Mouse (Mus musculus) midbrain, embryonic 14.5 days (tissue): Measurements from ENCODE around the gene Rheb. TPM values are rescaled to one million over a fixed set of nuclear protein-coding genes. Genes with fewer than 3 reads are reported as not detected.
"Not testable (repeated sequence)": the region's sequence is repeated elsewhere in the genome, so short reads cannot be mapped to it uniquely, and the experiment has no call there.

ENCODE experiments used
- ATAC-seq: fragments of 200-750 bp; cut with Nextera tagmentation; 2 replicates; pipeline ENCODE4 v1.8.0; 2017; ENCODE audit warnings: moderate number of reproducible peaks, moderate library complexity; ENCODE audit not compliant: low FRiP score, low TSS enrichment
- DNase-seq: peaks from one replicate; pipeline ENCODE4 v3.0.0-alpha.2; 2015
- H3K27ac ChIP-seq: fragments of 300-500 bp; sonication (generic); replicated peaks from 2 replicates; pipeline ENCODE4 v1.5.1; 2014; ENCODE audit warnings: mild to moderate bottlenecking, low read depth, low read length, moderate library complexity
- H3K27me3 ChIP-seq: fragments of 300-500 bp; sonication (generic); 2 replicates; pipeline ENCODE4 v1.6.1; 2014; ENCODE audit warnings: low read length, control low read depth, mixed read lengths; ENCODE audit not compliant: control insufficient read depth, insufficient read depth
- H3K36me3 ChIP-seq: fragments of 300-500 bp; sonication (generic); 2 replicates; pipeline ENCODE4 v1.6.1; 2014; ENCODE audit warnings: low read length, control low read depth; ENCODE audit not compliant: control insufficient read depth, insufficient read depth
- H3K4me1 ChIP-seq: fragments of 300-500 bp; sonication (generic); 2 replicates; pipeline ENCODE4 v1.6.1; 2014; ENCODE audit warnings: mild to moderate bottlenecking, antibody characterized with exemption, low read length, control low read depth; ENCODE audit not compliant: control insufficient read depth, insufficient read depth
- H3K4me2 ChIP-seq: fragments of 300-500 bp; sonication (generic); 2 replicates; pipeline ENCODE4 v1.6.1; 2014; ENCODE audit warnings: mild to moderate bottlenecking, low read length, moderate library complexity
- H3K4me3 ChIP-seq: fragments of 300-500 bp; sonication (generic); replicated peaks from 2 replicates; pipeline ENCODE4 v1.5.1; 2014; ENCODE audit warnings: low read depth, low read length
- H3K9ac ChIP-seq: fragments of 300-500 bp; sonication (generic); replicated peaks from 2 replicates; pipeline ENCODE4 v1.6.1; 2014; ENCODE audit warnings: mild to moderate bottlenecking, low read length, moderate library complexity
- H3K9me3 ChIP-seq: fragments of 300-500 bp; sonication (generic); 2 replicates; pipeline ENCODE4 v1.6.1; 2016; ENCODE audit warnings: low read length, control low read depth, mixed read lengths; ENCODE audit not compliant: control insufficient read depth
- WGBS: fragments of 180-500 bp; shearing (Covaris S2); extraction: QIAGEN DNeasy Blood & Tissue Kit; methylation state at CpG from one replicate; pipeline ENCODE4 v1.1.7; 2014; 5-methylcytosine and 5-hydroxymethylcytosine counted together
- polyA plus RNA-seq: library from polyadenylated mRNA; unstranded; fragments of >200 nt; fragmentation: Nextera tagmentation; extraction: Ambion mirVana; gene quantifications from 2 replicates; pipeline ENCODE4 v1.2.1, GENCODE M21; 2014

Rheb gene
- polyA plus RNA-seq, 1 experiment from 2014 or later, result 240 TPM

GRCm38 (mm10) chr5:24854256-24854655, 11.8 kb upstream of the Rheb start:
- ATAC-seq (no peak), DNase-seq (no peak)
- no peak overlapping the region for H3K4me3 ChIP-seq
- H3K9ac ChIP-seq, result no peak overlapping the region
- 86% methylated on average over 3 of the region's 3 CpGs for WGBS
- H3K4me2 ChIP-seq, result no peak overlapping the region
- no peaks in the 10 kb centered on the region for H3K27me3 ChIP-seq
- no peak overlapping the region for H3K27ac ChIP-seq
- H3K9me3 ChIP-seq, result no peaks in the 10 kb centered on the region
- H3K4me1 ChIP-seq, result no peaks in the 10 kb centered on the region
- H3K36me3 ChIP-seq, result no peaks in the 10 kb centered on the region

- H3K4me1 ChIP-seq, H3K4me3 ChIP-seq, H3K4me2 ChIP-seq, ATAC-seq, H3K27me3 ChIP-seq, H3K36me3 ChIP-seq, H3K9me3 ChIP-seq, H3K27ac ChIP-seq, H3K9ac ChIP-seq, DNase-seq: not testable (repeated sequence)
- WGBS, result 88% methylated on average over 14 of the region's 14 CpGs
Measured at GRCm38 (mm10) chr5:24848261-24848660, 5.8 kb upstream of the Rheb start.

DNA sequence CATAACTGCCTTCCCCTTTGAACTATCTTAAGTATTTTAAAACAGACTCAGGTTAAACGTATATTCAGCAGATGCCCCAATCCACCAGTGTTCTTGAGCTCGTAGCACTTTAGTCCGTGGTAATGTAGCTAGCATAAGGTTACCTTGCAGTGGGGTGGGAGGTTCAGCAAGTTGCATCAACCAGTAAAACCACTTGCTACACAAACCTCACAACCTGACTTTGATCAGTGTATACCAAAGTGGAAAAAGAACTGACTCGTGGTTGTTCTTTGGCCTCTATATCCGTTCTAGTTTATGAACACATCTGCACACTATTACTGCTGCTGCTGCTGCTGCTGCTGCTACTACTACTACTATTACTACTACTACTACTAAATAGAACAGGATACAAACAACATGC, 1.4 kb upstream of the Rheb start:
- H3K4me3 ChIP-seq, result no peak overlapping the region
- no peaks in the 10 kb centered on the region for H3K9me3 ChIP-seq
- 94% methylated on average over 5 of the region's 5 CpGs for WGBS
- H3K4me1 ChIP-seq, result peaks cover 26% of the 10 kb centered on the region
- no peak overlapping the region; the same call in 1 of the 2 replicates for H3K27ac ChIP-seq
- H3K4me2 ChIP-seq, result peak overlapping the region; percentile 78; the same call in 1 of the 2 replicates
- H3K27me3 ChIP-seq, result no peaks in the 10 kb centered on the region
- H3K9ac ChIP-seq, result peak overlapping the region; percentile 49; the same call in 1 of the 2 replicates
- ATAC-seq (no peak), DNase-seq (no peak)
- H3K36me3 ChIP-seq, result no peaks in the 10 kb centered on the region

GRCm38 (mm10) chr5:24843103-24843475, 665 bp upstream of the Rheb start:
- WGBS, result 1% methylated on average over 21 of the region's 21 CpGs

GRCm38 (mm10) chr5:24841662-24842273, 656 bp downstream of the Rheb start:
- H3K4me3 ChIP-seq, result peak overlapping the region; percentile 93
- H3K36me3 ChIP-seq, result no peaks in the 10 kb centered on the region
- H3K4me1 ChIP-seq, result peaks cover 26% of the 10 kb centered on the region
- H3K4me2 ChIP-seq, result peak overlapping the region; percentile 73
- no peaks in the 10 kb centered on the region for H3K27me3 ChIP-seq
- under 1% methylated on average over 50 of the region's 50 CpGs for WGBS
- peak overlapping the region; percentile 97 for H3K27ac ChIP-seq
- no peaks in the 10 kb centered on the region for H3K9me3 ChIP-seq
- H3K9ac ChIP-seq, result peak overlapping the region; percentile 86
- peak; percentile 71 for DNase-seq
- ATAC-seq, result peak; percentile 3; the same call in 1 of the 2 replicates

More at GRCm38 (mm10) chr5:24843103-24843475, 665 bp upstream of the Rheb start:
- peaks cover 26% of the 10 kb centered on the region for H3K4me1 ChIP-seq
- H3K27me3 ChIP-seq, result no peaks in the 10 kb centered on the region
- peak overlapping the region; percentile 49 for H3K9ac ChIP-seq
- H3K27ac ChIP-seq, result peak overlapping the region; percentile 97
- no peaks in the 10 kb centered on the region for H3K36me3 ChIP-seq
- no peaks in the 10 kb centered on the region for H3K9me3 ChIP-seq
- DNase-seq (no peak), ATAC-seq (no peak)
- H3K4me2 ChIP-seq, result peak overlapping the region; percentile 78
- H3K4me3 ChIP-seq, result peak overlapping the region; percentile 93

DNA sequence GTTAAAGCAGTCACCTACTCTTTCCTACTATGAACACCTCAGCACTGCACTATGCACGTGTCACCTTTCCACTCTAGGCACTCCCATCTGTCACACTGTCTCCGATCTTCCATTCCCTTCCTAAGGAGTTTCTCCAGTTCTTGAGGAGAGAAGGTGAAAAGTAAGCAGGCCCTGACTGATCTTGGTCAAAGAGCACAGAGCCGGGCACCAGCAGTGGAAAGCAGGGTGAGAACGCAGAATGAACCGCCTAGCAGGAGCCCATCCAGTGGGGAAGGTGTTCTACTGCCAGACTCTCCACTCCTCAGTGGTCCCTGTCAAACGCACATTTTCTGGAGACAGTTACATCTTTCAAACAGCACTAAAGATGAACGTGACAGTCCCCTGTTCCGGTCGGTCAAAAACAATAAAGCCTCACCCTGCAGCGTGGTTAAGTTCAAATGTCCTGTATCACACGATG, 1.4 kb downstream of the Rheb start:
- no peaks in the 10 kb centered on the region for H3K36me3 ChIP-seq
- DNase-seq (peak; percentile 12), ATAC-seq (no peak)
- H3K9ac ChIP-seq, result peak overlapping the region; percentile 86
- peak overlapping the region; percentile 93 for H3K4me3 ChIP-seq
- peaks cover 26% of the 10 kb centered on the region for H3K4me1 ChIP-seq
- H3K27ac ChIP-seq, result peak overlapping the region; percentile 97; the same call in 1 of the 2 replicates
- H3K27me3 ChIP-seq, result no peaks in the 10 kb centered on the region
- H3K4me2 ChIP-seq, result peak overlapping the region; percentile 73
- 14% methylated on average over 11 of the region's 11 CpGs for WGBS
- H3K9me3 ChIP-seq, result no peaks in the 10 kb centered on the region

- H3K9ac ChIP-seq, result no peak overlapping the region
- no peaks in the 10 kb centered on the region for H3K9me3 ChIP-seq
- peaks cover 2% of the 10 kb centered on the region; the same call in 1 of the 2 replicates for H3K4me1 ChIP-seq
- no peak overlapping the region for H3K27ac ChIP-seq
- WGBS, result 84% methylated on average over 5 of the region's 5 CpGs
- ATAC-seq (no peak), DNase-seq (no peak)
- H3K27me3 ChIP-seq, result no peaks in the 10 kb centered on the region
- no peaks in the 10 kb centered on the region for H3K36me3 ChIP-seq
- no peak overlapping the region for H3K4me3 ChIP-seq
- H3K4me2 ChIP-seq, result no peak overlapping the region
Measured at GRCm38 (mm10) chr5:24834491-24834890, 7.9 kb downstream of the Rheb start.

DNA sequence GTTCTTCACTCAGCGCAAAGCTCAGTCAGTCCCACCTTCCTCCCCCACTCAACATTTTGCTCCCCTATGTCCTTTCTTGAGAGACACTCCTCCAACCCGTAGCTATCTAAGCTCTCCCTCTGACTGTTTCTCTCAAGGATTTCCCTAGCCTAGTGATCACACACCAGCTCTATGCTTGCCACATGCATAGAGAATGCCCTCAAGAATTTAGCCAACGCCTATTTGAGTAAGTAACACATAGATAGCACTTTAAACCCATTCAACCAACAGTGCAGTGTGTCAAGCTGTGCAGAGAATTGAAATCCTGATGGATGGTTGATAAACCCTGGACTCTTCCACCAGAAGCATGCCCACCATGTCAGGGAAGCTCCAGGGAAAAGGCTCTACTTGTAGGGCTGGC, 10.5 kb downstream of the Rheb start:
- Histone ChIP-seq H3K4me2 (no peak overlapping the region), H3K4me1 (no peaks in the 10 kb centered on the region), H3K9ac (no peak overlapping the region), H3K27ac (no peak overlapping the region), H3K4me3 (no peak overlapping the region), H3K27me3 (no peaks in the 10 kb centered on the region), H3K36me3 (no peaks in the 10 kb centered on the region), H3K9me3 (no peaks in the 10 kb centered on the region)
- DNase-seq, result no peak
- ATAC-seq, result no peak
- WGBS, result 93% methylated on average over 3 of the region's 3 CpGs

DNA sequence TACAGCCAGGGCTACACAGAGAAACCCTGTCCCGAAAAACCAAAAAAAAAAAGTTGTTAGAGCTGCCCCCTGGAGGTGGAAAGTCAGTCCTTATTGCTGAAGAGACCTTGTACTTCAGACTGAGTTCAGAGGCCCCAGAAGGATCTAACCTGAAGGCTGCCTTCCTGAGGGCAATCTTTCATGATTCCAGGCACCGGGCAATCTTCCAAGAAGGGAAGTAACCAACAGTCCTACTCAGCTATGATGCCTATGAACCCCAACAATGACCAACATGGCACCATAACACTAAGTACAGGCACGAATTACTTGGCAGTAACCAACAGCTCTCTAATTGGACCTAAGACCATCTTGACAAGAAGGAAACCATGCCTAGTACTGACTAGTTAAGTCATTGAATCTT, 14.0 kb downstream of the Rheb start:
- Histone ChIP-seq H3K27ac (no peak overlapping the region), H3K4me1 (peaks cover 11% of the 10 kb centered on the region; the same call in 1 of the 2 replicates), H3K36me3 (no peaks in the 10 kb centered on the region), H3K9ac (no peak overlapping the region), H3K4me2 (no peak overlapping the region), H3K4me3 (no peak overlapping the region), H3K27me3 (no peaks in the 10 kb centered on the region), H3K9me3 (no peaks in the 10 kb centered on the region)
- 98% methylated on average over 3 of the region's 3 CpGs for WGBS
- ATAC-seq (no peak), DNase-seq (no peak)
